Mouse (Mus musculus): Measurements from ENCODE around the gene Zbtb45.

Zbtb45 gene

DNA sequence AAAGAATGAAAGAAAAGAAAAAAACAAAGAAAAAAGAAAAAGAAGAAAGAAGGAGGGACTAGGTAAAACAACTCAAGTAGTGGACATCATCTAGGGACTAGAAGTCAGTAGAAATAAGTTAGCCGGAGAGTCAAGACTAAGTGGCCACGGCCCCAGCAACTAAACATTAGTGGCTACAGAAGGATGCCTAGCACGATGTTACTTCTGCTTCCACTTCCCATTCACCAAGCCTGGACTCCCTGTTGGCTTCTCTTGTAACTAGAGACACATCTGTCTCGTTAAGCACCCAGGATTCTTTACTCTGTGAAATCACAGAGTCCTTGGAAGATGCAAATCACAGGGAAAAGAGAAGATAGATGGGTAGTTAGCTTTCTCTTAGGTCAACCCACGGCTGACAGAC lies 52.3 kb downstream of the Zbtb45 start:
- DNase-seq (ENCODE audit: extremely low read depth, low read depth, low spot score) = no peak

DNA sequence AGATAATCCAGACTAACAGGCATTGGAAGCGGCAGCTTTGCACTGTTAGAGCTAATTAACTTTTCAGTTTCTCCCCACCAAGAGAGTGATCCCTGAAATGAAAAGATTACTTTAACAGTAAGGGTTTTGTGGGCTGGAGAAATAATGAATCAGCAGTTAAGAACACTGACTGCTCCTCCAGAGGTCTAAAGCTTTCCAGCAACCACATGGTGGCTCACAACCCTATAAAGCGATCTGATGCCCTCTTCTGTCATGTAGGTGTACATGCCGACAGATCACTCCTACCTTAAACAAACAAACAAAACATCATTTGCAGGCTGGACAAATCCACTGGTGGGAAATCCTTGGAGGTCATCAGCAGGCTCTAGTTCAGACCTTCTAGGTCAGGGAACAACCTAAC lies 54.9 kb downstream of the Zbtb45 start:
- DNase-seq (ENCODE audit: extremely low read depth, low read depth, low spot score) = no peak

Data from fat pad, adult 2 months (tissue).